Mouse (Mus musculus) bone marrow macrophage, adult 2 months (primary cell): ENCODE data around the gene Ncoa7. TPM values are rescaled to one million over a fixed set of nuclear protein-coding genes. Genes with fewer than 3 reads are reported as not detected.
"Not testable (repeated sequence)": the region's sequence is repeated elsewhere in the genome, so short reads cannot be mapped to it uniquely, and the experiment has no call there.

Experiments
- H3K27ac ChIP-seq: 2 replicates; pipeline ENCODE4 v1.5.1; 2012; ENCODE audit warnings: low read depth, low read length; ENCODE audit not compliant: insufficient read depth
- H3K4me1 ChIP-seq: 2 replicates; pipeline ENCODE4 v1.6.1; 2012; ENCODE audit warnings: low read length; ENCODE audit not compliant: control insufficient read depth, insufficient read depth
- H3K4me3 ChIP-seq: 2 replicates; pipeline ENCODE4 v1.5.1; 2012; ENCODE audit warnings: mild to moderate bottlenecking, low read length, moderate library complexity; ENCODE audit not compliant: insufficient read depth
- CTCF ChIP-seq: IDR thresholded peaks from 2 replicates; pipeline ENCODE4 v1.5.1; 2012; ENCODE audit warnings: low read depth, mild to moderate bottlenecking, low read length, moderate library complexity
- POLR2A ChIP-seq: IDR thresholded peaks from 2 replicates; pipeline ENCODE4 v1.6.1; 2012; ENCODE audit warnings: mild to moderate bottlenecking, low read depth, low read length, borderline replicate concordance
- polyA plus RNA-seq: library from polyadenylated mRNA; stranded (reverse); fragments of >200 nt; gene quantifications from 2 replicates; pipeline ENCODE4 v1.2.4, GENCODE M21; 2012; ENCODE audit not compliant: missing spikeins, insufficient read depth, insufficient read length

Gene Ncoa7
- polyA plus RNA-seq, 1 experiment: 30.0 TPM

GRCm38 (mm10) chr10:30686862-30687261 lies 116.3 kb downstream of the Ncoa7 start:
- no peak overlapping the region for H3K4me3 ChIP-seq
- H3K27ac ChIP-seq: no peak overlapping the region
- TF ChIP-seq POLR2A (no peak), CTCF (no peak)
- no peaks in the 10 kb centered on the region for H3K4me1 ChIP-seq

- TF ChIP-seq POLR2A (no peak), CTCF (no peak)
- no peak overlapping the region for H3K4me3 ChIP-seq
- no peak overlapping the region for H3K27ac ChIP-seq
- H3K4me1 ChIP-seq: no peaks in the 10 kb centered on the region
These were observed 119.7 kb downstream of the Ncoa7 start for GRCm38 (mm10) chr10:30683449-30683848.

GRCm38 (mm10) chr10:30679756-30680155 lies 123.4 kb downstream of the Ncoa7 start:
- Histone ChIP-seq H3K4me1 (peaks cover 12% of the 10 kb centered on the region), H3K27ac (no peak overlapping the region), H3K4me3 (no peak overlapping the region)
- TF ChIP-seq POLR2A (no peak), CTCF (no peak)

GRCm38 (mm10) chr10:30678051-30678450 lies 125.1 kb downstream of the Ncoa7 start:
- TF ChIP-seq POLR2A: no peak
- no peak for TF ChIP-seq CTCF
- Histone ChIP-seq H3K4me1 (peaks cover 16% of the 10 kb centered on the region), H3K27ac (no peak overlapping the region), H3K4me3 (no peak overlapping the region)

- H3K27ac ChIP-seq: 0 out of 2 replicates have a peak overlapping the region, but pooled peaks have one; percentile 6
- H3K4me3 ChIP-seq: no peak overlapping the region
- peaks cover 16% of the 10 kb centered on the region for H3K4me1 ChIP-seq
- TF ChIP-seq CTCF (no peak), POLR2A (no peak)
These were observed 128.3 kb downstream of the Ncoa7 start for GRCm38 (mm10) chr10:30674825-30675224.

GRCm38 (mm10) chr10:30666580-30666979 lies 136.5 kb downstream of the Ncoa7 start:
- no peak overlapping the region for H3K4me3 ChIP-seq
- H3K4me1 ChIP-seq: no peaks in the 10 kb centered on the region
- no peak overlapping the region for H3K27ac ChIP-seq
- no peak for TF ChIP-seq POLR2A
- no peak for TF ChIP-seq CTCF

GRCm38 (mm10) chr10:30660564-30661328 lies 142.4 kb downstream of the Ncoa7 start:
- peaks cover 4% of the 10 kb centered on the region for H3K4me1 ChIP-seq
- no peak overlapping the region for H3K27ac ChIP-seq
- no peak for TF ChIP-seq POLR2A
- H3K4me3 ChIP-seq: no peak overlapping the region

- Histone ChIP-seq H3K4me1 (peaks cover 6% of the 10 kb centered on the region), H3K4me3 (no peak overlapping the region), H3K27ac (no peak overlapping the region)
- no peak for TF ChIP-seq CTCF
- TF ChIP-seq POLR2A: no peak
These were observed 147.5 kb downstream of the Ncoa7 start for GRCm38 (mm10) chr10:30655655-30656054.

- Histone ChIP-seq H3K27ac (no peak overlapping the region), H3K4me1 (no peaks in the 10 kb centered on the region), H3K4me3 (no peak overlapping the region)
- TF ChIP-seq POLR2A (no peak), CTCF (no peak)
These were observed 155.4 kb downstream of the Ncoa7 start for GRCm38 (mm10) chr10:30647681-30648080.

GRCm38 (mm10) chr10:30638216-30638615 lies 164.9 kb downstream of the Ncoa7 start:
- Histone ChIP-seq H3K4me1 (no peaks in the 10 kb centered on the region), H3K27ac (no peak overlapping the region)
- no peak for TF ChIP-seq CTCF
- no peak for TF ChIP-seq POLR2A

GRCm38 (mm10) chr10:30636474-30637154 lies 166.5 kb downstream of the Ncoa7 start:
- H3K27ac ChIP-seq, H3K4me3 ChIP-seq, H3K4me1 ChIP-seq: not testable (repeated sequence)

More at GRCm38 (mm10) chr10:30638216-30638615, 164.9 kb downstream of the Ncoa7 start:
- H3K4me3 ChIP-seq: no peak overlapping the region
